Mouse (Mus musculus): Measurements from ENCODE around the gene Adamts6.

DNA sequence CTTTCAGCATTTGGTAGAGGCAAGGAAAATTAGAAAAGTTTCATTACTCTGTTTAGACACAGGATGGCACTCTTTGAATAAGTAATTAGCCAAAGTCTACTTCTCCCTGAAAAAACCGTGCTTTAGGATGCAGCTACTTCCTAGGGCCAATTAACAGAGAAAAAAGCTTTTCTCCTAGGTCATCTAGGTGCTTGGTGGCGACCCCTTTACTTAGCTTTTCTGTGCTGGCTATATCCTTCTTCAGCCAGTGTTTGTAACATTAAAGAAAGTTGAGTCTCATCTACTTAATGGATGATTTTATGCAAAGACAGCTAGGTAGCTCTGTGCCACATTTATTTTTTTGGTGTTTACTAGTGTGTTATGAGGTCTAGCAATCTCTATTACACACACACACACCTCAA, 2.6 kb upstream of the Adamts6 start:
- TF ChIP-seq CTCF (conservative IDR thresholded peaks at IDR 0.05; ENCODE audit: insufficient read depth, insufficient read length, low read depth, low read length) (0 out of 2 replicates have a peak, but pooled peaks have one; percentile 14), POLR2A (IDR thresholded peaks at IDR 0.05; ENCODE audit: low read depth, low read length) (no peak)

All from kidney, adult 2 months (tissue).